Mouse (Mus musculus) bone marrow, adult 2 months (tissue): ENCODE measurements around the gene Sirt2.

Experiments
- CTCF ChIP-seq: fragments of 200-500 bp; IDR thresholded peaks from 2 replicates; pipeline ENCODE4 v1.5.1; 2011; ENCODE audit warnings: low read length, control low read depth; ENCODE audit not compliant: control insufficient read depth, insufficient read depth
- POLR2A ChIP-seq: fragments of 200-500 bp; IDR thresholded peaks from 2 replicates; pipeline ENCODE4 v1.6.1; 2011; ENCODE audit warnings: low read depth, mild to moderate bottlenecking, control low read depth, low read length, borderline replicate concordance; ENCODE audit not compliant: control insufficient read depth

DNA sequence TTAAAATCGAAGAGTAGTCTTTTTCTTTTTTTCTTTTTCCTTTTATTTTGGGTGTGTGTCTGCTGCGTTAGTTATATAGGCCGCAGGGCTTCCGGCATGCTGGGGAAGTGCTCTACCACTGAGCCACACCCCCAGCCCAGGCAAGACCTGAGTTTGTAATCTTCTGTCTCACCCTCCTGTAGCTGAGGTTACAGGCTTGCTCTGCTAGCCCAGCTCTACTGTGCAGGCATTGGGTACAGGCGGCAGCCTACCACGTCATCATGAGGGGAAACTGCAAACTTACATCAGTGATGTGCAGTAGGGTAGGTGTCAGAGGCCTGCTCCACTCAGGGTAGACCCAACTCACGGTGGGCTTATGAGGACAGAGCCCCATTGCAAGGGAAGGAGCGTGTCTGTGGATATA lies 14.7 kb downstream of the Sirt2 start:
- TF ChIP-seq CTCF, result no peak
- no peak for TF ChIP-seq POLR2A
